Comparison of ENCODE assay signal across 9 mouse cellular contexts in the genomic region with DNA sequence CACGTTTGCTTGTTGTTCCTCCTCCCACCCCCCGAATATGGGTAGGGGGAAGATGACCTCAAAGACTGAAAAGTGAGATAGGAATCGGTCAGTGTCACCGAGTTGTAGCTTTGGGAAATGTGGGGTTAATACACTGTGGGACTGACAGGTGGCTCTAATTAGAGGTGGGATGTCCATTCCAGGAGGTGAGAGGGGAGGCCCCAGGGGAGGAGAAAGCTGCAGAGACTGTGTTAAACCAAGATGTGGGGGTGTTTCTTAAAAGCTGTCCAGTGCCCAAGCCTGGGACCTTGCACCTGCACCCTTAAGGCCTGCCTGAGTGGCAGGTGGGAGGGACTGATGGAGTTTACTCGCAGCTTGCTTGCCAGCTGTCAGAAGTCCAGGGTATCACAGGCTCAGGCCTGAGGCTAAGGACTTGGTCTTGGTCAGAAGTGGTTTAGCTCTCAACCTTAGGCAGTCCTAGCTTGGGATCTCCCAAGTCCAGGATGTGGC. TPM values are rescaled to one million over a fixed set of nuclear protein-coding genes. Genes with fewer than 3 reads are reported as not detected.
DNase-seq lines count a peak whose midpoint lies in the region; ATAC-seq and TF ChIP-seq lines count a peak whose summit lies in the region.
"Had no signal": no experiment of that assay in that cellular context is flagged by ENCODE, and none has a peak within 500 bp of the region (broad histone marks: within the 10 kb centered on the region; RNA-seq: fewer than 3 reads in every experiment).

No protein-coding gene starts in this region.

- peak overlapping the region; percentile 23; the same call in 1 of the 2 replicates for H3K4me3 ChIP-seq in testis, adult 2 months (ENCODE audit: control insufficient read depth, low read depth, low read length)
- H3K4me3 ChIP-seq in heart, embryonic 11.5 days (ENCODE audit: low read depth, low read length), result peak overlapping the region; percentile 60

- DNase-seq in testis, postnatal 10 days (ENCODE audit: low spot score), result no peak
- DNase-seq in kidney, postnatal 10 days, result peak; percentile 64
- peak; percentile 65 to 88 for DNase-seq in lung, postnatal 4 days
- DNase-seq in left cerebral cortex, postnatal 4 days, result no peak
- no peak for DNase-seq in Muller cell, postnatal 12 days (ENCODE audit: inconsistent ontology term)
- DNase-seq in layer of hippocampus, adult 8-10 months (ENCODE audit: low spot score in 2 of 2), result no peak

- H3K4me1 ChIP-seq in testis, adult 2 months (ENCODE audit: control insufficient read depth, insufficient read depth, low read length), result peaks cover 49% of the 10 kb centered on the region
- H3K4me1 ChIP-seq in heart, embryonic 11.5 days (ENCODE audit: control insufficient read depth, insufficient read depth, low read length), result peaks cover 39% of the 10 kb centered on the region

- peak overlapping the region; percentile 66; the same call in 1 of the 2 replicates for H3K9ac ChIP-seq in heart, embryonic 11.5 days (ENCODE audit: low read depth, low read length)

- no peaks in the 10 kb centered on the region for H3K9me3 ChIP-seq in heart, embryonic 11.5 days (replicated peaks; ENCODE audit: control insufficient read depth, low read length)

- H3K36me3 ChIP-seq in testis, adult 2 months (ENCODE audit: control insufficient read depth, insufficient read depth, low read length), result peaks cover 1% of the 10 kb centered on the region; the same call in 1 of the 2 replicates
- peaks cover 7% of the 10 kb centered on the region for H3K36me3 ChIP-seq in heart, embryonic 11.5 days (ENCODE audit: control insufficient read depth, insufficient read depth, low read length)

- ATAC-seq in heart, embryonic 11.5 days (replicated peaks; ENCODE audit: insufficient number of reproducible peaks, low FRiP score, low TSS enrichment), result no peak

- TF ChIP-seq CTCF in testis, adult 2 months (IDR thresholded peaks at IDR 0.05; ENCODE audit: control insufficient read depth, insufficient read depth, insufficient replicate concordance, low read depth, low read length), result no peak

- no peaks in the 10 kb centered on the region for H3K27me3 ChIP-seq in testis, adult 2 months (ENCODE audit: control insufficient read depth, insufficient read depth, low read length)
- peaks cover 52% of the 10 kb centered on the region for H3K27me3 ChIP-seq in heart, embryonic 11.5 days (ENCODE audit: control insufficient read depth, insufficient read depth, low read length)

- WGBS in heart, embryonic 11.5 days (ENCODE audit: insufficient replicate concordance), result 15% methylated on average over 5 of the region's 5 CpGs

- H3K27ac ChIP-seq in testis, adult 2 months (ENCODE audit: control insufficient read depth, insufficient read depth, low read depth, low read length), result no peak overlapping the region
- H3K27ac ChIP-seq in heart, embryonic 11.5 days (ENCODE audit: low read depth, low read length), result no peak overlapping the region

- TF ChIP-seq POLR2A in testis, adult 2 months (IDR thresholded peaks at IDR 0.05; ENCODE audit: control insufficient read depth, low read depth, low read length), result no peak

- H3K4me2 ChIP-seq in heart, embryonic 11.5 days, result peak overlapping the region; percentile 98

- intact Hi-C loops in left cerebral cortex, postnatal 4 days (cut with DNase I), result no loop called here

RNA-seq across cellular contexts. Expression of gene Cracr2b, which starts 1.5 kb away (rescaled TPM):
- 2.1 and 2.4 TPM in 2 replicates for polyA plus RNA-seq in testis, adult 2 months (2012; rRNA removed)
- polyA plus RNA-seq in heart, embryonic 11.5 days (2014; fragmentation: Nextera tagmentation; extraction: Ambion mirVana), result 11.5 and 14.3 TPM in 2 replicates
- total RNA-seq in left cerebral cortex, postnatal 4 days (2021), result 1 to 10 TPM; 4.4 to 4.9 TPM
- total RNA-seq in layer of hippocampus, adult 8-10 months (2022), result 1 to 10 TPM; 4.0 to 5.8 (median 4.9) TPM

RNA-seq across cellular contexts. Expression of gene Cd151, which starts 4.8 kb away (rescaled TPM):
- 102 and 104 TPM in 2 replicates for polyA plus RNA-seq in testis, adult 2 months (2012; rRNA removed)
- 61.3 and 101 TPM in 2 replicates for polyA plus RNA-seq in heart, embryonic 11.5 days (2014; fragmentation: Nextera tagmentation; extraction: Ambion mirVana)
- total RNA-seq in left cerebral cortex, postnatal 4 days (2021), result 10 to 100 TPM; 46.7 to 50.6 TPM
- total RNA-seq in layer of hippocampus, adult 8-10 months (2022), result 10 to 100 TPM; 27.3 to 42.2 (median 32.0) TPM

RNA-seq across cellular contexts. Expression of gene Pnpla2, which starts 7.4 kb away (rescaled TPM):
- polyA plus RNA-seq in testis, adult 2 months (2012; rRNA removed), result 379 and 436 TPM in 2 replicates
- 28.7 and 35.3 TPM in 2 replicates for polyA plus RNA-seq in heart, embryonic 11.5 days (2014; fragmentation: Nextera tagmentation; extraction: Ambion mirVana)
- 10 to 100 TPM; 13.9 to 16.0 TPM for total RNA-seq in left cerebral cortex, postnatal 4 days (2021)
- total RNA-seq in layer of hippocampus, adult 8-10 months (2022), result 10 to 100 TPM; 23.0 to 31.8 (median 24.3) TPM

RNA-seq across cellular contexts. Expression of gene Polr2l, which starts 12.6 kb away (rescaled TPM):
- 20.8 and 21.1 TPM in 2 replicates for polyA plus RNA-seq in testis, adult 2 months (2012; rRNA removed)
- 71.5 and 72.9 TPM in 2 replicates for polyA plus RNA-seq in heart, embryonic 11.5 days (2014; fragmentation: Nextera tagmentation; extraction: Ambion mirVana)
- 10 to 100 TPM; 38.5 to 40.1 TPM for total RNA-seq in left cerebral cortex, postnatal 4 days (2021)
- total RNA-seq in layer of hippocampus, adult 8-10 months (2022), result 10 to 100 TPM; 32.4 to 40.6 (median 35.1) TPM

RNA-seq across cellular contexts. Expression of gene Tspan4, which starts 12.7 kb away (rescaled TPM):
- polyA plus RNA-seq in testis, adult 2 months (2012; rRNA removed), result 14.6 and 15.5 TPM in 2 replicates
- 58.9 and 69.1 TPM in 2 replicates for polyA plus RNA-seq in heart, embryonic 11.5 days (2014; fragmentation: Nextera tagmentation; extraction: Ambion mirVana)
- 10 to 100 TPM; 33.5 to 35.9 TPM for total RNA-seq in left cerebral cortex, postnatal 4 days (2021)
- total RNA-seq in layer of hippocampus, adult 8-10 months (2022), result 10 to 100 TPM; 14.7 to 38.7 (median 26.7) TPM
- total RNA-seq: neutrophil, adult 5-6 weeks had no signal

Comparison
In these comparisons a context has a peak if more than half of its experiments do, and no peak if none do; other contexts are left out.
1. DNase-seq: peak in kidney, postnatal 10 days (single experiment) and lung, postnatal 4 days (2 of 2); none in testis, postnatal 10 days (single experiment), left cerebral cortex, postnatal 4 days (single experiment), Muller cell, postnatal 12 days (single experiment) and layer of hippocampus, adult 8-10 months (0 of 2).